Mouse (Mus musculus) granulocyte monocyte progenitor cell, adult 5-6 weeks (primary cell): ENCODE data around the gene Cela2a. TPM values are rescaled to one million over a fixed set of nuclear protein-coding genes. Genes with fewer than 3 reads are reported as not detected.
"Not testable (repeated sequence)": the region's sequence is repeated elsewhere in the genome, so short reads cannot be mapped to it uniquely, and the experiment has no call there.

Experiments used
- ATAC-seq: replicated peaks from 2 replicates; pipeline ENCODE4 v1.8.0; 2016; ENCODE audit warnings: mild to moderate bottlenecking, moderate TSS enrichment, inconsistent platforms; ENCODE audit not compliant: poor library complexity, severe bottlenecking
- total RNA-seq, 2 experiments: library from RNA; stranded (forward) in 1 of 2; stranded (reverse) in 1 of 2; fragments of 200-712, 200-1000 nt in 1 of 2; fragments of >200 nt in 1 of 2; fragmentation: Nextera tagmentation in 1 of 2; gene quantifications; 2 replicates each; pipeline ENCODE4 v1.2.3; 2014 to 2017

The Cela2a gene
- total RNA-seq, 2 experiments from 2014 or later, result not detected

DNA sequence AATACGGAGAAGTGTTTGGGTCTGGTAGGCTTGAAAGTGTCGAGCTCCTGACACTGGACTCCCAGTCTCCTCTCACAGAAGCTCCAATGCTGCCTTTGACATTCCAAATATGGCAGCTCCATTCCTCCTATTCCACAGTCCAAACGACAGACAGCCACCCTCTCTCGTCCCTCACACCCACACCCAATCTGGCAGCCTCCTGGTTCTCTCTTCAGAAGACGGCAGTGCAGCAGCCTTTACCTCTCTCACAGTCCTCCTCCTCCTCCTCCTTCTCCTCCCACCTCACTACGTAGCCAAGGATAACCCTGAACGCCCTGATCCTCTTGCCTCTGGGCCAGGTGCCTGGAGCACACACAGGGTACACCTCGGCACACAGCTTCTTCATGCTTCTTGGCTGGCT, 46.1 kb downstream of the Cela2a start:
- no peak for ATAC-seq

DNA sequence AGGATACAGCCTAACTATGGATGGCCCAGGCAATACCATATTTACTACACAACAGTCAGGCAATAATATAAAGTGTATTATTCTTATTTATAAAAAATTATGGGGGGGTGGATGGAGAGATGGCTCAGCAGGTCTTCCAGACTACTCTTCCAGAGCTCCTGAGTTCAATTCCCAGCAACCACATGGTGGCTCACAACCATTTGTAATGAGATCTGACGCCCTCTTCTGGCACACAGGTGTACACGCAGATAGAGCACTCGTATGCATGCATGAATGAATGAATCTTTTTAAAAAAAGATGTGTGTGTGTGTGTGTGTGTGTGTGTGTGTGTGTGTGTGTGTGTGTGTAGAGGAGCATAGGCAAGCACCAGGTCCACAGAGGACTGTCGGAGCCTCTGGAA, 52.9 kb downstream of the Cela2a start:
- ATAC-seq, result not testable (repeated sequence)

DNA sequence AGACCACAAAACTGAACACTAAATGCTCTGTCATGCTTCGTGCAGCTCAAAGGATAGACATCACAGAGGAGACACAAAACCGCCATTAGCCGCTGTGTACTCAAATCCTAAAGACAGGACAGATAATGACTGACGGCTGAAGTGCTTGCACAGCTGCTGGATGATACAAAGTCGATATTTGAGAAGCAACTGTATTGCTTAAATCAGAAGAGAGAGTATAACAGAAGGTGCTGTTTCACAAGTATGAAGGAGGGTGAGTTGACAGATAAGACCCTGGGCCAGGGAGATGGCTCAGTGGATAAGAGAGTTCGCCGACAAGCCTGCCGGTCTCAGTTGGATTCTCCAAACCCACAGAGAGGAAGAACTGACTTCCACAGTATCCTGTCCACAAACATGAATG, 54.1 kb downstream of the Cela2a start:
- ATAC-seq, result peak; percentile 20; the same call in 1 of the 2 replicates

DNA sequence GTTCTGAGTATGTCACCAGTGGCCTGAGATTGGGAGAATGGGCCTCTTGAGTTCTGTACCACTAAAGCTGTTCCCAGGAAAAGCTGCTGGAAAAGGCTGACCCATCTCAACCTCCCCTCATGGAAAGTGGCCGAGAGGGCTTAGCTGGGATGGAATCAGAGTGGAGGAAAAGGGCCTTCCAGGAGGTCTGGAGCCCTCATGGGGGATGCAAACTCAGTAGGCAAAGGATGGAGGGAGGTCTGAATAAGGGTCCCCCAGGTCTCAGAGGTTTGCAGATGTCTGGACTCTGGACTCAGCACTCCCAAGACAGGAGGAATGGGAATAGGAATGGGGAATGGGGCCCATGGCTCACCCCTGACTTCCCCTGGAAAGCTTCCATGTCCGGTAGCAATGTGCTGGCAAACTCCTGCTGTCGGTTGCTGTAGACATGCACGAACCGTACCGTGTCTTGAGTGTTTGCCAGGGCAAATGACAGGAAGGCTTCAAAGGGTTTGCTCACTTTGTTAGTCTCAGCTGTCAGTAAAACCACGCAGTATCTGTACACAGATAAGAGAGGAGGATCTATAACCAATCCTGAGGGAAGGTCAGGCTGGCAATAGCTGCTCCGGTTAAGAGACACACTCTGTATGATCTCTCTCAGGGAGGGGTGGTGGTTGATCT, 56.3 kb downstream of the Cela2a start:
- ATAC-seq, result no peak

DNA sequence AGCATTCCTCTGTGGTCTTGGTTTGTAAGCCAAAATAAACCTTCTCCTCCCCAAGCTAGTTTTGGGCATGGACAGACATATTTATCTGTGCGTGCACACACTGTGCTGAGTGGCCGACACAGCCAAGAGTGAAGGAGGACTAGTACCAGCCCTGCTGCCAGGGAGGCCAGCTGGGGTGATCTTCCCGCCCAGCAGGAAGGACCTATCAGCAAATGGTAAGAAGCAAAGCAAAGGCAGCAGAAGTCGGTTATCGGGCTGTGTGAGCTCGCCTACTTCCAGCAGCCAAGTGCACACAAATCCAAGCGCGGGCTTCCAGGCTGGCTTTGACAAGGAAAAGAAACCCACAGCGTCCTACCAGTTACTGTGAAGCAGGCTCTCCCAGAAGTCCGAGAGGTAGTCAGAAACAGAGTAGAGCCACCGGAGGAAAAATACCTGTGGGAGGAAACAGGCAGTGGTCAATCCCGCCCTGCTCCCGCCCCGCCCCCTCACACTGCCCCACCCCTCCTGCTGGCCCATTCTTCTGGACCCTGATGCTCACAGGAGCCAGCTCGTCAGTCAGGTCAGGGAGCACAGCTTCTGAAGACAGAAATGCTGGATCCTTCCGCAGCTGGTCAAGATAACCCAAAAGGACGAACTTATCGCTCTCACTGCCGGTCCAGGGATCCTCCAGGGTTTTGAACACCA, 58.5 kb downstream of the Cela2a start:
- no peak for ATAC-seq

DNA sequence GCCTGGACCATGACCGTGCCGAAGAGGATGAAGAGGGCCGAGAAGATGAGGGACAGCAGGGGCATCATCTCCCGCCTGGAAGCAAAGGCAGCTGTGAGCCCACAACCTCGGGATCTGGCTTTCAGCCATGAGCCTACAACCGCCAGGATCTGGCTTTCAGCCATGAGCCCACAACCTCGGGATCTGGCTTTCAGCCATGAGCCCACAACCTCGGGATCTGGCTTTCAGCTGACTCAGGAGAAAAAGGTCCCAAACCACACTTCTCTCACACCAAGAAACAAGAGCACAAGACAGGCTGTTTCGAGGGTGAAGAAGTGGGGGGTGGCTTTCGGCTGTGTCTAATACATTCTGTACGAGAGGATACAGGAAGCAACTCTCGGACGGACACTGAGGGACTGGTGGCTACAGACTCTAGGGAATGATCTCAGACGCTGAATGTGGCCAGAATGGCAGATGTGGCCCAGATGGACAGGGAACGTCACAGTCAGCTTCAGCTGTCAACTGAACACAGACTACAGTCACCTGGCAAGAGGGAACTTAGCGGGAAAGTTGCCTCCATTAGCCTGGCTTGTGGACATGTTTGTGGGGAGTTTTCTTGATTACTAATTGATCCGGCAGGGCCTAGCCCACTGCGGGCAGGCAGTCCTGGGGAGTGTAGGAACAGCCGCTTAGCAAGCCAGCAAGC, 59.1 kb downstream of the Cela2a start:
- ATAC-seq, result no peak

DNA sequence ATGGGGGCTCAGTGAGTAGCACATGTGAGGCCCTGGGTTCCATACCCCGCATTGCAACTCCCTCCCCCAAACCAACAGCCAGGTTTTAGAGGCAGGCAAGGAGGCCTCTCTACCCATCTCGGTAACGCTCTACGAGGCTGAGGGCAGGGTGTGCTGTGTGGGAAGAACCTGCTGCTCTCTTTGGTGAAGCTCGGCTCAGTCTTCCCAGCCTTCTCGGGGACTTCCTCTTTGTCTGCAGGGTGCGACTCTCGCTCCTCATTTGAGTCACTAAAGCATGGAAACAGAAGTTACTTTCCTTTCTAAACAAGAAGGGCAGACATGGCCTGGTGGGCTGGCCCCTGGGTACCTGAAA, 59.7 kb downstream of the Cela2a start:
- peak; percentile 85 for ATAC-seq

DNA sequence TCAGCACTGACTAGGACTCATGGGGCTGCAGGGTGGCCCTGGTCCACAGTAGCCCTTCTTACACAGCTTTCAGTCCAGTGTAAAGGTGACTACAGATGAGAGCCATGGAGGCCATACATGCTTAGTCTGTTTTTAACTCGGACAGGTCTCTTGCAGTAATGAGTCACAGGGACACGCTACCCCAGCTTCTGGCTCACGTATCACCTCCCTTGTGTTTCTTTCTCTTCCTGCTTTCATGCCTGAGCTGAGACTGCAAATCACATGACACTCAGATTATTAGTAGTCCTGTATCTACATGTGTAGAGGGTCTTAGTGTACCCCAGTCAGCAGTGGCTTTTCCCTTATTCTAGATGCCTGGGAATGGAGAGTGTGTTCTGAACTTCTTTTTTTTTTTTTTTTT, 61.0 kb downstream of the Cela2a start:
- ATAC-seq, result no peak

Other genes with a start within 250 kb of the Cela2a start
- 0.11 and 0.36 TPM in 2 replicates for gene Fblim1, start 220.1 kb downstream of the Cela2a start, total RNA-seq (2014; fragmentation: Nextera tagmentation)
- not detected in 2 replicates for gene Fblim1, start 220.1 kb downstream of the Cela2a start, total RNA-seq (2017)
- 1.7 and 3.8 TPM in 2 replicates for gene Tmem82, start 207.5 kb downstream of the Cela2a start, total RNA-seq (2014; fragmentation: Nextera tagmentation)
- 0.72 TPM in 1 of 2 replicates, not detected in the other for gene Tmem82, start 207.5 kb downstream of the Cela2a start, total RNA-seq (2017)
- gene Slc25a34, start 202.3 kb downstream of the Cela2a start, total RNA-seq (2014; fragmentation: Nextera tagmentation), result not detected in 2 replicates
- gene Slc25a34, start 202.3 kb downstream of the Cela2a start, total RNA-seq (2017), result not detected in 2 replicates
- 11.5 and 17.0 TPM in 2 replicates for gene Plekhm2, start 161.3 kb downstream of the Cela2a start, total RNA-seq (2014; fragmentation: Nextera tagmentation)
- 7.2 and 11.2 TPM in 2 replicates for gene Plekhm2, start 161.3 kb downstream of the Cela2a start, total RNA-seq (2017)
- 6.8 and 15.2 TPM in 2 replicates for gene Rsc1a1, start 140.6 kb downstream of the Cela2a start, total RNA-seq (2014; fragmentation: Nextera tagmentation)
- 9.5 and 11.3 TPM in 2 replicates for gene Rsc1a1, start 140.6 kb downstream of the Cela2a start, total RNA-seq (2017)
- 27.4 and 32.9 TPM in 2 replicates for gene Ddi2, start 102.7 kb downstream of the Cela2a start, total RNA-seq (2014; fragmentation: Nextera tagmentation)
- 26.8 and 32.7 TPM in 2 replicates for gene Ddi2, start 102.7 kb downstream of the Cela2a start, total RNA-seq (2017)
- gene Agmat, start 79.5 kb downstream of the Cela2a start, total RNA-seq (2014; fragmentation: Nextera tagmentation), result not detected in 2 replicates
- not detected in 2 replicates for gene Agmat, start 79.5 kb downstream of the Cela2a start, total RNA-seq (2017)
- 6.9 and 10.2 TPM in 2 replicates for gene Dnajc16, start 35.2 kb downstream of the Cela2a start, total RNA-seq (2014; fragmentation: Nextera tagmentation)
- gene Dnajc16, start 35.2 kb downstream of the Cela2a start, total RNA-seq (2017), result 4.3 and 9.2 TPM in 2 replicates
- gene Casp9, start 32.5 kb downstream of the Cela2a start, total RNA-seq (2014; fragmentation: Nextera tagmentation), result 11.5 and 12.8 TPM in 2 replicates
- gene Casp9, start 32.5 kb downstream of the Cela2a start, total RNA-seq (2017), result 8.7 and 11.1 TPM in 2 replicates
- gene Ctrc, start 20.2 kb upstream of the Cela2a start, total RNA-seq (2014; fragmentation: Nextera tagmentation), result not detected in 2 replicates
- not detected in 2 replicates for gene Ctrc, start 20.2 kb upstream of the Cela2a start, total RNA-seq (2017)
- gene Efhd2, start 48.8 kb upstream of the Cela2a start, total RNA-seq (2014; fragmentation: Nextera tagmentation), result 50.2 and 58.8 TPM in 2 replicates
- gene Efhd2, start 48.8 kb upstream of the Cela2a start, total RNA-seq (2017), result 53.7 and 72.7 TPM in 2 replicates
- not detected in 2 replicates for gene Fhad1, start 188.9 kb upstream of the Cela2a start, total RNA-seq (2014; fragmentation: Nextera tagmentation)
- gene Fhad1, start 188.9 kb upstream of the Cela2a start, total RNA-seq (2017), result 0.39 TPM in 1 of 2 replicates, not detected in the other